Mouse (Mus musculus): ENCODE measurements around the gene Mmp9. TPM values are rescaled to one million over a fixed set of nuclear protein-coding genes. Genes with fewer than 3 reads are reported as not detected.

The Mmp9 gene
- polyA plus RNA-seq, 1 experiment = 363 TPM

DNA sequence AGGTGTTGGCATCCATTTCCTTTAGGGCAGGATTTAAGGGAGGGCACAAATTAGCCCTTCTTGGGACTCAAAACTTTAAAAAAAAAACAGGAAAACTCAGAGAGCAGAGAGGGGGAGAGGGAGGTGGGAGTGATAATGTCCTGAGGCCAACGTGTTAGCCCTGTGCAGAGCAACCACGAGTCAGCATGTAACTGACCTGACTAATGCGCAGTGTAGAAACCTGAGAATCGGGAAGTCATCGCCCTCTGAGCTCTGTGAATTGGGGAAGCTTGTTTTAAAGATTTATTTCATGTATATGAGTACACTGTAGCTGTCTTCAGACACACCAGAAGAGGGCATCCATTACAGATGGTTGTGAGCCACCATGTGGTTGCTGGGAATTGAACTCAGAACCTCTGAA is 23.8 kb upstream of the Mmp9 start:
- Histone ChIP-seq H3K27ac (ENCODE audit: control insufficient read depth, insufficient read depth, low read depth, low read length, poor library complexity) (no peak overlapping the region), H3K4me3 (replicated peaks; ENCODE audit: control insufficient read depth, low read depth, low read length) (no peak overlapping the region), H3K4me1 (ENCODE audit: control insufficient read depth, insufficient read depth, low read length) (peaks cover 11% of the 10 kb centered on the region)
- WGBS = 7% methylated on average over 5 of the region's 5 CpGs
- TF ChIP-seq POLR2A (IDR thresholded peaks at IDR 0.05; ENCODE audit: borderline replicate concordance, control insufficient read depth, low read depth, low read length) (no peak), CTCF (IDR thresholded peaks at IDR 0.05; ENCODE audit: control insufficient read depth, insufficient read depth, low read length) (no peak)

GRCm38 (mm10) chr2:164917371-164917770 is 23.2 kb upstream of the Mmp9 start:
- 66% methylated on average over 10 of the region's 10 CpGs for WGBS

GRCm38 (mm10) chr2:164918325-164918724 is 22.3 kb upstream of the Mmp9 start:
- Histone ChIP-seq H3K27ac (ENCODE audit: control insufficient read depth, insufficient read depth, low read depth, low read length, poor library complexity) (no peak overlapping the region), H3K4me1 (ENCODE audit: control insufficient read depth, insufficient read depth, low read length) (peaks cover 6% of the 10 kb centered on the region; the same call in 1 of the 2 replicates), H3K4me3 (replicated peaks; ENCODE audit: control insufficient read depth, low read depth, low read length) (no peak overlapping the region)
- peak; percentile 68 for TF ChIP-seq CTCF (IDR thresholded peaks at IDR 0.05; ENCODE audit: control insufficient read depth, insufficient read depth, low read length)
- TF ChIP-seq POLR2A (IDR thresholded peaks at IDR 0.05; ENCODE audit: borderline replicate concordance, control insufficient read depth, low read depth, low read length) = no peak
- WGBS = 65% methylated on average over 5 of the region's 5 CpGs

More at GRCm38 (mm10) chr2:164917371-164917770, 23.2 kb upstream of the Mmp9 start:
- TF ChIP-seq POLR2A (IDR thresholded peaks at IDR 0.05; ENCODE audit: borderline replicate concordance, control insufficient read depth, low read depth, low read length) = no peak
- TF ChIP-seq CTCF (IDR thresholded peaks at IDR 0.05; ENCODE audit: control insufficient read depth, insufficient read depth, low read length) = no peak
- Histone ChIP-seq H3K4me3 (replicated peaks; ENCODE audit: control insufficient read depth, low read depth, low read length) (no peak overlapping the region), H3K4me1 (ENCODE audit: control insufficient read depth, insufficient read depth, low read length) (peaks cover 9% of the 10 kb centered on the region), H3K27ac (ENCODE audit: control insufficient read depth, insufficient read depth, low read depth, low read length, poor library complexity) (no peak overlapping the region)

DNA sequence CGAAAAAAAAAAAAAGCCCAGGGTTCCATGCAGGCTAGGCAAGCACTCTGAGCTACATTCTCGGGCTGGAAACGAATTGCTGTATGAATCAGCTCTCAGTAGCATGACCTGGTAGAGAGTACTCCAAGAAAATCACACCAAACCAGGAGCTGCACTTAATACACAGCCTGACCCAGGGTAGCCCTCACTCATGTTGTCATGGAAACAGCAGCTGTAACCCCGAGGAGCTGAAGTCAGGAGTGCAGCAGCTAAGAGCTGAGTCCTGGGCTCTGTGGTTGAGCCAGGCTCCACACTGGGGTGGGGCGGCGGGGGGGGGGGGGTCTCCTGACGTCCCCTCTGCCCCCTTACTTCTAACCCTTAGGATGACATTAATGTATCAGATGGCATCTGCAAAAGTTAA is 18.6 kb upstream of the Mmp9 start:
- H3K4me3 ChIP-seq (replicated peaks; ENCODE audit: control insufficient read depth, low read depth, low read length) = no peak overlapping the region
- WGBS = 65% methylated on average over 7 of the region's 7 CpGs
- H3K4me1 ChIP-seq (ENCODE audit: control insufficient read depth, insufficient read depth, low read length) = peaks cover 3% of the 10 kb centered on the region; the same call in 1 of the 2 replicates
- TF ChIP-seq POLR2A (IDR thresholded peaks at IDR 0.05; ENCODE audit: borderline replicate concordance, control insufficient read depth, low read depth, low read length) = no peak
- no peak overlapping the region for H3K27ac ChIP-seq (ENCODE audit: control insufficient read depth, insufficient read depth, low read depth, low read length, poor library complexity)

GRCm38 (mm10) chr2:164923291-164923690 is 17.3 kb upstream of the Mmp9 start:
- 85% methylated on average over 4 of the region's 4 CpGs for WGBS
- Histone ChIP-seq H3K27ac (ENCODE audit: control insufficient read depth, insufficient read depth, low read depth, low read length, poor library complexity) (no peak overlapping the region), H3K4me3 (replicated peaks; ENCODE audit: control insufficient read depth, low read depth, low read length) (no peak overlapping the region), H3K4me1 (ENCODE audit: control insufficient read depth, insufficient read depth, low read length) (no peaks in the 10 kb centered on the region; the same call in 1 of the 2 replicates)
- no peak for TF ChIP-seq POLR2A (IDR thresholded peaks at IDR 0.05; ENCODE audit: borderline replicate concordance, control insufficient read depth, low read depth, low read length)
- TF ChIP-seq CTCF (IDR thresholded peaks at IDR 0.05; ENCODE audit: control insufficient read depth, insufficient read depth, low read length) = no peak

DNA sequence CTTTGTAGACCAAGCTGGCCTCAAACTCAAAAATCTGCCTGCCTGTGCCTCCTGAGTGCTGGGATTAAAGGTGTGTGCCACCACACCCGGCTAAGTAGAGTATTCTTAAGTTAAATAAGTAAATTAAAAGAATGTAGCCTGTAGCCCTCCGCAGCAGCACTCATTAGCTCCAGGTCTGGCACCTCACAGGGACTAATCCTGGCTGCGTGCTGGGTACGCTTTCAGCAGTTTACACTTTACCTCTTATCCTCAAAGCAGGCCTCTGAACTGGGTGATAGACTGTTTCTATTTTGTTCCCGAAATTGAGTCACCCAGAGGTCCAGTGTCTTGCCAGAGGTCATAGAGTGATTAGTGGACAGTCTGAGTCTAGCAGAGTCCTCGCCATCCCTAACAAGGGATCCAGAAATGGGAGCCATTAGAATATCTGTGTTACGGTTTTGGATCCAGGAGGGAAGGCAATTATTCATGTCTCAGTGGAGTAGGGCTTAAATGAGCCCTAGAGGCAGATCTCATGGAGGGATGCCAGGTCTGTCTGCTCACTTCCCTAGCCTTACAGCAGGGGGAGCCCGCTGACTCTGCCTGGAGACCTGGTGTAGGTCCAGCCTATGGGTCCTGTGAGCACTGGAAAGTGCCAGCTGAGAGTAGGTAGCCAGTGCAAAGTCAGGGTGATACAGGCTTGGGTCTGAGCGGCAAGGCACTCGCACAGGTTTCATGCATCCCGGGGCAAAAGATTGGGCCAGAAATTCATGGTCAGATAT is 16.3 kb upstream of the Mmp9 start:
- Histone ChIP-seq H3K27ac (ENCODE audit: control insufficient read depth, insufficient read depth, low read depth, low read length, poor library complexity) (no peak overlapping the region), H3K4me3 (replicated peaks; ENCODE audit: control insufficient read depth, low read depth, low read length) (no peak overlapping the region), H3K4me1 (ENCODE audit: control insufficient read depth, insufficient read depth, low read length) (no peaks in the 10 kb centered on the region; the same call in 1 of the 2 replicates)
- TF ChIP-seq CTCF (IDR thresholded peaks at IDR 0.05; ENCODE audit: control insufficient read depth, insufficient read depth, low read length) = peak; percentile 96
- TF ChIP-seq POLR2A (IDR thresholded peaks at IDR 0.05; ENCODE audit: borderline replicate concordance, control insufficient read depth, low read depth, low read length) = no peak
- WGBS = 36% methylated on average over 11 of the region's 11 CpGs

GRCm38 (mm10) chr2:164930706-164931581 is 9.6 kb upstream of the Mmp9 start:
- WGBS = 49% methylated on average over 11 of the region's 11 CpGs
- Histone ChIP-seq H3K4me3 (replicated peaks; ENCODE audit: control insufficient read depth, low read depth, low read length) (no peak overlapping the region), H3K27ac (ENCODE audit: control insufficient read depth, insufficient read depth, low read depth, low read length, poor library complexity) (no peak overlapping the region), H3K4me1 (ENCODE audit: control insufficient read depth, insufficient read depth, low read length) (no peaks in the 10 kb centered on the region; the same call in 1 of the 2 replicates)
- TF ChIP-seq CTCF (IDR thresholded peaks at IDR 0.05; ENCODE audit: control insufficient read depth, insufficient read depth, low read length) = no peak
- TF ChIP-seq POLR2A (IDR thresholded peaks at IDR 0.05; ENCODE audit: borderline replicate concordance, control insufficient read depth, low read depth, low read length) = no peak

DNA sequence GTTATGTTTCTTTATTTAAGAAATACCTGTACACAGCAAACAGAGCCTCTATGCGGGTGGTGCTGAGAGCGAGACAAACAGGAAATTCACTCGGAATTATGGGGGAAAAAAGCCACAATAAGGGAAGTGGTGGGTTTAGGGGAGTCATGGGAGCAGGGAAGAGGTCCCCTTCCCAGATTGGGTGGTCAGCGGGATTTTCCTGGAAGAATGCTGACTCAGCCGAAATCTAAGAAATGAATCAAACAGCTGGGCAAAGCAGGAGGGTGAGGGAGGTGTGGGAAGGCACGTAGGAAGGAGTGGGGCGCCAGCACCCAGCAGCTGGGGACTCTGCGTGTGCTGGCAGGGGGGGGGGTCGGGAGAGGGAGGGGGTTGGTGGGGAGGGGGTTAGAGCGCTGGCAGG is 7.0 kb upstream of the Mmp9 start:
- 14% methylated on average over 10 of the region's 10 CpGs for WGBS
- Histone ChIP-seq H3K4me1 (ENCODE audit: control insufficient read depth, insufficient read depth, low read length) (no peaks in the 10 kb centered on the region; the same call in 1 of the 2 replicates), H3K27ac (ENCODE audit: control insufficient read depth, insufficient read depth, low read depth, low read length, poor library complexity) (no peak overlapping the region), H3K4me3 (replicated peaks; ENCODE audit: control insufficient read depth, low read depth, low read length) (no peak overlapping the region)
- no peak for TF ChIP-seq POLR2A (IDR thresholded peaks at IDR 0.05; ENCODE audit: borderline replicate concordance, control insufficient read depth, low read depth, low read length)
- TF ChIP-seq CTCF (IDR thresholded peaks at IDR 0.05; ENCODE audit: control insufficient read depth, insufficient read depth, low read length) = no peak
